Mouse (Mus musculus): ENCODE data around the gene Masp2. TPM values are rescaled to one million over a fixed set of nuclear protein-coding genes. Genes with fewer than 3 reads are reported as not detected.
A peak's percentile ranks its signal among the peaks of the same experiment; 100 is the strongest.

The Masp2 gene
- polyA plus RNA-seq, 1 experiment from 2014 or later, result 0.39 TPM

DNA sequence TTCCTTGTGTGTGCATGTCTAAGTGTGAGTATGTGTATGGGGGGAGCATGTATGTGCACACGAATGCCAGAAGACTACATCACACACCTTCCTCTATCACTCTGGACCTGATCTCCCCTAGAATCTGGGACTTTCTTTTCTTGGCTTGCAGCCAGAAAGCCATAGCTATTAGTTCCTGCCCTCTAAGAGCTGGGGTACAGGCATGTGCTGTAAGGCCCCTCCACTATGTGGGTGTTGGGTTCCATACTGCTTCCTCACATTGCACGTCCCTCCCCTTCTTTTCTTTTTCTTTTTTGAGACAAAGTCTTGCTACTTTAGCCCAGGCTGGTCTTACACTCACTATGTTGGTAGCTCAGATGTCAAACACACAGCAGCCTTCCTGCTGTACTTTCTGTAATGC, 33.0 kb downstream of the Masp2 start:
- Histone ChIP-seq H3K9me3 (ENCODE audit: low read depth, low read length) (no peaks in the 10 kb centered on the region), H3K4me2 (no peak overlapping the region), H3K36me3 (ENCODE audit: insufficient read depth) (no peaks in the 10 kb centered on the region), H3K27me3 (ENCODE audit: insufficient read depth, low read length) (no peaks in the 10 kb centered on the region), H3K4me1 (ENCODE audit: insufficient read depth) (no peaks in the 10 kb centered on the region), H3K27ac (ENCODE audit: low read depth) (no peak overlapping the region), H3K4me3 (ENCODE audit: low read depth, low read length) (no peak overlapping the region), H3K9ac (no peak overlapping the region)
- DNase-seq (no peak), ATAC-seq (ENCODE audit: insufficient read depth) (no peak)
- TF ChIP-seq CTCF (IDR thresholded peaks at IDR 0.05; ENCODE audit: low read depth), result no peak
- WGBS, result 70% methylated on average over 2 of the region's 2 CpGs

DNA sequence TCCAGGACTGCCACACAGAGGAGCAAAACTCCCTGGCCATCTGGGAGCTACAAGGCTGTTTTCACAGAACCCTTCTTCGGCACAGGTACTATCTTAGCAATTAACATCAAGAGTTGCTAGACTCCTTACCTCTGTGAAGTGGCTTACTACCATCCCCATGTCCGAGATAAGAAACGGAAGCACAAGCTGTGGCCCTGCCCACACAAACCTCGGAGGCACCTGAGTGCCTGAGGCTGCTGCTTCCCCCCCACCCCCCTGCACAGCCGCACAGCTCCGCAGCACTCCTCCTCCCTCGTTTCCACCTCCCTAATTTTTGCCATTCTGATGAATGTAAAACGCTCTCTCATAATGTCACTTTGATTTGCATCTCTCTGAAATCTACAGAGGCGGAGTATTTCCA, 35.9 kb downstream of the Masp2 start:
- H3K4me1 ChIP-seq (ENCODE audit: insufficient read depth), result no peaks in the 10 kb centered on the region
- H3K27ac ChIP-seq (ENCODE audit: low read depth), result no peak overlapping the region
- DNase-seq, result no peak
- no peak overlapping the region for H3K4me3 ChIP-seq (ENCODE audit: low read depth, low read length)
- no peak overlapping the region for H3K9ac ChIP-seq
- no peak for ATAC-seq (ENCODE audit: insufficient read depth)
- H3K4me2 ChIP-seq, result 0 out of 2 replicates have a peak overlapping the region, but pooled peaks have one; percentile 15
- no peaks in the 10 kb centered on the region for H3K9me3 ChIP-seq (ENCODE audit: low read depth, low read length)
- H3K27me3 ChIP-seq (ENCODE audit: insufficient read depth, low read length), result no peaks in the 10 kb centered on the region
- no peak for TF ChIP-seq CTCF (IDR thresholded peaks at IDR 0.05; ENCODE audit: low read depth)
- no peaks in the 10 kb centered on the region for H3K36me3 ChIP-seq (ENCODE audit: insufficient read depth)
- 41% methylated on average over 9 of the region's 9 CpGs for WGBS

DNA sequence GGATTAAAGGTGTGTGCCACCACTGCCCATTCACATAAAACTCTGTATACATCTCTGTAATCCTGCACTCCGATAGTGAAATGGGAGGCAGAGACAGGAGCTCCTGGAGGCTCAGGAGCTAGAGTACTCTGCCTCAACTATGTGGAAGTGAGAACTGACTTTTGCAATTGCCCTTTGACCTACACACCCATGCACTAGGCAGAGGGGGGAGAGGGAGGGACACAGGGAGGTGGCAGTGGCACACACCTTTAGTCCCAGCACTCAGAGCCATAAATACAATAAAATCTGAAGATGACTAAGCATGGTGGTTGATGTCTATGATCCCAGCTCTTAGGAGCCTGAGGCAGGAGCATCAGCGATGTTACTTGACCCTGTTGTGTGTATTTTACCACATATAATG, 37.1 kb downstream of the Masp2 start:
- no peak overlapping the region for H3K9ac ChIP-seq
- H3K4me3 ChIP-seq (ENCODE audit: low read depth, low read length), result no peak overlapping the region
- H3K27ac ChIP-seq (ENCODE audit: low read depth), result no peak overlapping the region
- no peaks in the 10 kb centered on the region for H3K4me1 ChIP-seq (ENCODE audit: insufficient read depth)
- ATAC-seq (ENCODE audit: insufficient read depth), result no peak
- 75% methylated on average over 2 of the region's 2 CpGs for WGBS
- no peaks in the 10 kb centered on the region for H3K9me3 ChIP-seq (ENCODE audit: low read depth, low read length)
- H3K36me3 ChIP-seq (ENCODE audit: insufficient read depth), result no peaks in the 10 kb centered on the region
- no peak for DNase-seq
- H3K27me3 ChIP-seq (ENCODE audit: insufficient read depth, low read length), result no peaks in the 10 kb centered on the region
- no peak overlapping the region for H3K4me2 ChIP-seq
- no peak for TF ChIP-seq CTCF (IDR thresholded peaks at IDR 0.05; ENCODE audit: low read depth)

DNA sequence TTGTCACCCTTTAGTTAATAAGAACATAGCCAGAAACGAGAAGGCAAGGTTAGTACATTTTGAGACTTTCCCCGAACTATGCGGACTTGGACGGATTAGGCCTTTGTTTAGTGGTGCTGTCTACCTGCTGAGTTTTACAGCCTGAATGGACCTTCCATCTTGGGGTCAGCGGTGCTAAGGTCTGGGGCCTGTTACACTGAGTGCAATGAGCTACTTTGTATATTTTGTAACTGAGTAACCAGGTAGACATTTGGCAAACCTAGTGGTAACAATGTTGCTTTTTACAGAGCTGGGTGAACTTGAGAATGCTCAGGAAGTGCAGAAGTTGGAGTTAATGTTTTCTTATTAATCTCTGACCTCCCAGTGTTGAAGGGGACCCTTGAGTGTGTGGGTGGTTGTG, 38.8 kb downstream of the Masp2 start:
- no peak for TF ChIP-seq CTCF (IDR thresholded peaks at IDR 0.05; ENCODE audit: low read depth)
- H3K4me2 ChIP-seq, result no peak overlapping the region
- no peaks in the 10 kb centered on the region for H3K9me3 ChIP-seq (ENCODE audit: low read depth, low read length)
- H3K36me3 ChIP-seq (ENCODE audit: insufficient read depth), result no peaks in the 10 kb centered on the region
- H3K4me3 ChIP-seq (ENCODE audit: low read depth, low read length), result no peak overlapping the region
- no peaks in the 10 kb centered on the region for H3K4me1 ChIP-seq (ENCODE audit: insufficient read depth)
- WGBS, result 73% methylated on average over 5 of the region's 5 CpGs
- DNase-seq (no peak), ATAC-seq (ENCODE audit: insufficient read depth) (no peak)
- no peaks in the 10 kb centered on the region for H3K27me3 ChIP-seq (ENCODE audit: insufficient read depth, low read length)
- H3K27ac ChIP-seq (ENCODE audit: low read depth), result no peak overlapping the region
- no peak overlapping the region for H3K9ac ChIP-seq

DNA sequence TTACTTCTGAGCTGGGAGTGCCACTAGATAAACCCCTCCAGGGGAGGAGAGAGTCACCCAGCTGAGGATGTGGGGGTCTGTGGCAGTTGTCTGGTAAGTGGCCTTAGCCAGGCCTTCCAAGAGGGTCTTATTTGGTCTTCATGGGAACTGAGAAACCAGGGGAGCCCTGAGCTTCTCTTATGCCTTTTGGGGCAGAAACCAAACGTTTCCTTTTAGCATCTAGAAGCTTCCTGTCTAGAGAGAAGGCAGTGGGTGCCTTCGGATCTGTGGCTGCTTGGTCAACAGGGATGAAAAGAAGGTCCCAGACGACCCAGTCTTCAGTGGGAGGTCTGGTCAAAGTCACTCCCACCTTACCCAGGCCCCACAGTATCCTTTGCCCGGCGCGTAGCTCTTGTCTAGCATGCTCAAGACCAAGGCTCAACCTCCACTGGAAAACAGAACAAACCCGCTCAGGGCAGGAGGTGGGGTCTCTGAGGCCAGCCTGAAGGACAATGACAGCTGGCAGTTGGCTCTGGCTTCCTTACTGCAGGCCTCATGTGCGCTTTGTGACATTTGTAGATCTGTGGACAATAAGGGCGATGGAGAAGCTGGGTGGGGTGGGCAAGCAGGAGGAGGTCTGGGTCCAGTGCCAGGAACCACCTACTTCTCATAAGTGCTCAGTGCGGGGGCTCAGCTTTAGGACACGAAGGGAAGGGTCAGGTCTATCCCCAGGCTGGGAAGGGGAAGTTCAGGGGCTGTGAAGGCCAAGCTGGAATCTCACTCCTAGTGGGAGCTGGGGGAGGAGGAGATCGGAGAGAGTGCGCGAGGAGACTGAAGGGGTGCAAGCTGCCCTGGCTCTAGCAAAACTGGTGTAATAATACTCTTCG, 41.2 kb downstream of the Masp2 start, which contains the start of gene Gm572:
TSS of gene Gm572 (plus strand) at position 27 of the 866 bp plus-strand sequence.
- no peak for DNase-seq
- H3K27ac ChIP-seq (ENCODE audit: low read depth), result no peak within 1 kb of the TSS

DNA sequence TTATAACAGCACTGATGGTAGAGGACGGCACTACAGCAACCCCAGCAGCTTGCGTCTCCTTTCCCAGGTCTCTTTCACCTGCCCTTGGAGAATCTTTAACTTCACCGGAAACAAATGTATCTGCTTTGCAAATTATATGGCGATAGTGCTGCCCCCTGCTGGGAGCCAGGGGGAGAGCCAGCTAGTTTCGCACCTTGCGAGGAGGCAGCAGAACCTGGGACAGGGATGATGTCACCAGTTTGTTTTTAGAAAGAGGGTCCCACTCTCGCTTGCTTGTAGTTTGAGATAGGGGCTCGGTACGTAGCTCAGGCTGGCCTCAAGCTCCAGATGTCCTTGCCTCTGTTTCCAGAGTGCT, 41.8 kb downstream of the Masp2 start:
- Histone ChIP-seq H3K9ac (no peak overlapping the region), H3K4me2 (peak overlapping the region; percentile 32), H3K4me1 (ENCODE audit: insufficient read depth) (no peaks in the 10 kb centered on the region), H3K36me3 (ENCODE audit: insufficient read depth) (no peaks in the 10 kb centered on the region), H3K9me3 (ENCODE audit: low read depth, low read length) (no peaks in the 10 kb centered on the region), H3K27me3 (ENCODE audit: insufficient read depth, low read length) (no peaks in the 10 kb centered on the region), H3K27ac (ENCODE audit: low read depth) (no peak overlapping the region), H3K4me3 (ENCODE audit: low read depth, low read length) (no peak overlapping the region)
- peak; percentile 88 for TF ChIP-seq CTCF (IDR thresholded peaks at IDR 0.05; ENCODE audit: low read depth)
- DNase-seq (peak; percentile 83), ATAC-seq (ENCODE audit: insufficient read depth) (peak; percentile 38; the same call in 1 of the 2 replicates)
- WGBS, result 5% methylated on average over 9 of the region's 9 CpGs

More for the DNA sequence above, 41.2 kb downstream of the Masp2 start, which contains the start of gene Gm572:
- Histone ChIP-seq H3K9ac (no peak within 1 kb of the TSS), H3K27me3 (ENCODE audit: insufficient read depth, low read length) (no peaks in the 10 kb centered on the region), H3K9me3 (ENCODE audit: low read depth, low read length) (no peaks in the 10 kb centered on the region), H3K4me2 (peak within 1 kb of the TSS; percentile 32), H3K36me3 (ENCODE audit: insufficient read depth) (no peaks in the 10 kb centered on the region), H3K4me3 (ENCODE audit: low read depth, low read length) (no peak within 1 kb of the TSS), H3K4me1 (ENCODE audit: insufficient read depth) (no peaks in the 10 kb centered on the region)
- no peak for TF ChIP-seq CTCF (IDR thresholded peaks at IDR 0.05; ENCODE audit: low read depth)
- ATAC-seq (ENCODE audit: insufficient read depth), result peak; percentile 38; the same call in 1 of the 2 replicates
- 51% methylated on average over 15 of the region's 15 CpGs for WGBS

DNA sequence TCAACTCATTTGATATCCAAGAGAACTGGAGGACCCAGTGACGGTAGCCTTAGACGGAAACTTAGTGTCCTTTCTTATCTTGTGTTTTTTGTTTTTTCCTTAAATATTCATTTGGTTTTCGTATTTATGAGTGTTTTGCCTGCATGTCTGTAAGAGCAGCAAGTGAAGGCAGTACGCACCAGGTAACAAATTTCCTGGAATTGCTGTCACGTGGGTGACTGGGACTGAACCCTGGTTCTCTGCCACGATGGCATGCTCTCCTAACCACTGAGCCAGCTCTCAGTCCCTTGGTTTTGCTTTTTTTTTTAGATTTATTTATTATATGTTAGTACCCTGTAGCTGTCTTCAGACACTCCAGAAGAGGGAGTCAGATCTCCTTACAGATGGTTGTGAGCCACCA, 42.6 kb downstream of the Masp2 start:
- ATAC-seq (ENCODE audit: insufficient read depth), result no peak
- Histone ChIP-seq H3K36me3 (ENCODE audit: insufficient read depth) (no peaks in the 10 kb centered on the region), H3K9ac (no peak overlapping the region), H3K9me3 (ENCODE audit: low read depth, low read length) (no peaks in the 10 kb centered on the region), H3K4me3 (ENCODE audit: low read depth, low read length) (no peak overlapping the region), H3K27me3 (ENCODE audit: insufficient read depth, low read length) (no peaks in the 10 kb centered on the region), H3K27ac (ENCODE audit: low read depth) (no peak overlapping the region), H3K4me2 (no peak overlapping the region), H3K4me1 (ENCODE audit: insufficient read depth) (no peaks in the 10 kb centered on the region)
- no peak for TF ChIP-seq CTCF (IDR thresholded peaks at IDR 0.05; ENCODE audit: low read depth)
- 79% methylated on average over 6 of the region's 6 CpGs for WGBS
- DNase-seq, result no peak
